Mouse (Mus musculus): ENCODE measurements around the gene Acat3. TPM values are rescaled to one million over a fixed set of nuclear protein-coding genes. Genes with fewer than 3 reads are reported as not detected.

The Acat3 gene
- polyA plus RNA-seq, 1 experiment from 2014 or later, result 0.95 TPM

GRCm38 (mm10) chr17:12925703-12926180 lies 14.7 kb downstream of the Acat3 start:
- H3K36me3 ChIP-seq (ENCODE audit: control insufficient read depth, insufficient read depth, low read length), result peaks cover 42% of the 10 kb centered on the region
- H3K9ac ChIP-seq (ENCODE audit: low read depth, low read length), result no peak overlapping the region
- H3K27me3 ChIP-seq (replicated peaks; ENCODE audit: control insufficient read depth, insufficient read depth, low read length), result no peaks in the 10 kb centered on the region
- H3K27ac ChIP-seq (ENCODE audit: low read depth, low read length), result no peak overlapping the region
- no peak for ATAC-seq
- H3K9me3 ChIP-seq (ENCODE audit: control insufficient read depth, low read length), result no peaks in the 10 kb centered on the region
- H3K4me3 ChIP-seq (ENCODE audit: low read length), result no peak overlapping the region
- WGBS, result 92% methylated on average over 8 of the region's 8 CpGs
- no peaks in the 10 kb centered on the region for H3K4me1 ChIP-seq (ENCODE audit: control insufficient read depth, insufficient read depth, low read depth, low read length)
- H3K4me2 ChIP-seq (ENCODE audit: low read length), result no peak overlapping the region

GRCm38 (mm10) chr17:12925001-12925400 lies 15.4 kb downstream of the Acat3 start:
- 93% methylated on average over 3 of the region's 3 CpGs for WGBS
- Histone ChIP-seq H3K4me2 (ENCODE audit: low read length) (no peak overlapping the region), H3K4me1 (ENCODE audit: control insufficient read depth, insufficient read depth, low read depth, low read length) (no peaks in the 10 kb centered on the region), H3K27ac (ENCODE audit: low read depth, low read length) (no peak overlapping the region), H3K9me3 (ENCODE audit: control insufficient read depth, low read length) (no peaks in the 10 kb centered on the region), H3K4me3 (ENCODE audit: low read length) (no peak overlapping the region), H3K27me3 (replicated peaks; ENCODE audit: control insufficient read depth, insufficient read depth, low read length) (no peaks in the 10 kb centered on the region), H3K9ac (ENCODE audit: low read depth, low read length) (no peak overlapping the region), H3K36me3 (ENCODE audit: control insufficient read depth, insufficient read depth, low read length) (peaks cover 45% of the 10 kb centered on the region)
- ATAC-seq, result no peak

DNA sequence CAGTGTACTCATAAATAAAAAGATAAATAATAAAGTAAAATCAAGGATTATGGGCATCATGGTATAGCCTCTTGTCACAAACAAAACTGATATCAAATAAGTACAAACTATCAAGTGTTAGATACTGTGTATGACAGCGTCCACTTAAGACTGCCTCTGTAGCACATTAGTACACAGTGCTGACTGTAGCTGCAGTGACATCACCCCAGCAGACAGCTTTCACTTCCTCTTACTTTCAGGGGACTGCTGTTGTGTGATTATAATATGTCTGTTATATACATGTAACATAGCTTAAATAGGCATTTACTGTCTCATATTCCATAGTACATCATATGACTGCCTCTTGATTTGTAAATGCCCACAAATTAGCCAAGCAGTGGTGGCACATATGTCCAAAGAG lies 19.3 kb downstream of the Acat3 start:
- Histone ChIP-seq H3K4me3 (ENCODE audit: low read length) (no peak overlapping the region), H3K4me2 (ENCODE audit: low read length) (no peak overlapping the region), H3K27ac (ENCODE audit: low read depth, low read length) (no peak overlapping the region), H3K4me1 (ENCODE audit: control insufficient read depth, insufficient read depth, low read depth, low read length) (peaks cover 6% of the 10 kb centered on the region), H3K36me3 (ENCODE audit: control insufficient read depth, insufficient read depth, low read length) (peaks cover 51% of the 10 kb centered on the region), H3K27me3 (replicated peaks; ENCODE audit: control insufficient read depth, insufficient read depth, low read length) (no peaks in the 10 kb centered on the region), H3K9me3 (ENCODE audit: control insufficient read depth, low read length) (no peaks in the 10 kb centered on the region), H3K9ac (ENCODE audit: low read depth, low read length) (no peak overlapping the region)
- no peak for ATAC-seq
- 89% methylated on average over 1 of the region's 1 CpGs for WGBS

DNA sequence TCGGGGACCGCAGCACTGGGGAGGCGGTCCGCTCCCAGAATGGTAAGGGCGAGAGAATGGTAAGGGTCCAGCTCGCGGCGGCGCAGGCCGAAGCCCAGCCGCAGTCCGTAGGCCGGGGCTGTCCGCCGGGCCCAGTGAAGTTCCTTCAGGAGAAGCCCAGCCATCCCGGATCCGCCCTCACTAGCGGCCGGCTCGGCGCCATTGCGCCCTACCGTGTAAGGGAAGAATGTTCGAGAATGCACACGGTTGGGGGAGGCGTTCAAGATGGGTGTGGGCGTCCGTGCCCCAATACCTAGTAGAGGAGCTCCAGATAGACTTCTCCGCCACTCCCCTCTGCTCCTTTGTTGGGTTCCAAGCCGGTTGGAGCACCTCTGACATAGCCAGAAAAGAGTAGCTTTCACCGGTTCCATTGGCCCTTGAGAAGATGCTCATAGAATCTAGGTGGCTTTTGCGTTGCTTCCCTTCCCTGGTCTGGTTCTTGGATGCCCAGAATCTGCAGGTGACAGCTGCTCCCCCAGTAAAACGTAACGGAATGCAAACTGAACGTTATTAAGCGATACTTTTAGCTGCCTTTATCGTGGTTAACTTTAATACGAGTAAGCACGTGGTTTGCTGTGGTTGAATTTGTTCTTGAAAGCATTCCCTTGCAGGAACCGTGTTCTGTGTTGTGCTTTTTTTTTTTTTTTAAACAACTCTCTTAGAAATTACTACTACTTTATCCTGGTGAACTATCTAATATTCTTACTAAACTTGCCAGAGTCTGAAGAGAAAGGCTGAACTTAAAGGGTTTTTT lies 23.6 kb downstream of the Acat3 start:
- peak; percentile 61; the same call in 1 of the 2 replicates for ATAC-seq
- H3K9ac ChIP-seq (ENCODE audit: low read depth, low read length), result peak overlapping the region; percentile 92
- H3K27me3 ChIP-seq (replicated peaks; ENCODE audit: control insufficient read depth, insufficient read depth, low read length), result no peaks in the 10 kb centered on the region
- WGBS, result under 1% methylated on average over 40 of the region's 40 CpGs
- H3K4me3 ChIP-seq (ENCODE audit: low read length), result peak overlapping the region; percentile 84
- H3K4me1 ChIP-seq (ENCODE audit: control insufficient read depth, insufficient read depth, low read depth, low read length), result peaks cover 12% of the 10 kb centered on the region
- H3K9me3 ChIP-seq (ENCODE audit: control insufficient read depth, low read length), result no peaks in the 10 kb centered on the region
- peak overlapping the region; percentile 85 for H3K27ac ChIP-seq (ENCODE audit: low read depth, low read length)
- H3K4me2 ChIP-seq (ENCODE audit: low read length), result peak overlapping the region; percentile 90
- H3K36me3 ChIP-seq (ENCODE audit: control insufficient read depth, insufficient read depth, low read length), result peaks cover 37% of the 10 kb centered on the region

DNA sequence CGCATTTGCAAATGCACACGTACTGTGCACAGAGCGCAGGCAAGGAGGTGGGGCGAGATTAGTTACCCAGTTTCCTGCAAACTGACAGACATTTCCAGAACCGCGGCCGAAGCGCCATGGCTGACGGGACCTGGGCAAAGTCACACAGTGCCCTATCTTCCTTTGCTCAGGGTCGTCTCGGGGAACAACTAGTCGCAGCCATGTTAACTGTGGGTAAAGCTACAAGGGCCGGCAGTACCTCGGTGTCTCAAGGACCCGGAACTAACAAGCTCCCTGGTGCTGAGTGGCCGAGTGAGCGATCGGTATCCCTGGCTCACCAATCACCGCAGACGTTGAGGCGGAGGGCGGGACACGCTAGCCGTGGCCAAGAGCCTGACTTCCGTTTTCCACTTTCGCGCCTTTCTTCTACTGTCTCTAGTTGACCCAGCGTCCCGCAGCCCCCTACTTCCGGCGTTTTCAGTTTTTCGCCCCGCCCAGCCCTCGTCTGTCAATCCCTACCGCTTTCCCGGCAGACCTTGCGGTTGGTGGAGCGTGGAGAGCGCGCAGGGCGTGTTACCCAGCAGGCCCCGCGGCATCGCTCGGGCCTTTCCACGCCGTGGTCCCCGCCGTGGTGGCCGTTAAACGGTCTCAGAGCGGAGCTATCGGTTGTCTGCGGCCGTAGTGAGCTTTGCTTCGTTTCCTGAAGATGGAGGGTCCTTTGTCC lies 24.4 kb downstream of the Acat3 start, which contains the start of gene Mrpl18:
TSS of gene Mrpl18 (minus strand) at position 465 of the 703 bp plus-strand sequence.
- Histone ChIP-seq H3K4me1 (ENCODE audit: control insufficient read depth, insufficient read depth, low read depth, low read length) (peaks cover 12% of the 10 kb centered on the region), H3K4me3 (ENCODE audit: low read length) (peak within 1 kb of the TSS; percentile 84), H3K4me2 (ENCODE audit: low read length) (peak within 1 kb of the TSS; percentile 91), H3K9me3 (ENCODE audit: control insufficient read depth, low read length) (no peaks in the 10 kb centered on the region), H3K9ac (ENCODE audit: low read depth, low read length) (peak within 1 kb of the TSS; percentile 92), H3K27me3 (replicated peaks; ENCODE audit: control insufficient read depth, insufficient read depth, low read length) (no peaks in the 10 kb centered on the region), H3K36me3 (ENCODE audit: control insufficient read depth, insufficient read depth, low read length) (peaks cover 35% of the 10 kb centered on the region), H3K27ac (ENCODE audit: low read depth, low read length) (peak within 1 kb of the TSS; percentile 85)
- peak; percentile 99 for ATAC-seq
- WGBS, result under 1% methylated on average over 51 of the region's 56 CpGs

DNA sequence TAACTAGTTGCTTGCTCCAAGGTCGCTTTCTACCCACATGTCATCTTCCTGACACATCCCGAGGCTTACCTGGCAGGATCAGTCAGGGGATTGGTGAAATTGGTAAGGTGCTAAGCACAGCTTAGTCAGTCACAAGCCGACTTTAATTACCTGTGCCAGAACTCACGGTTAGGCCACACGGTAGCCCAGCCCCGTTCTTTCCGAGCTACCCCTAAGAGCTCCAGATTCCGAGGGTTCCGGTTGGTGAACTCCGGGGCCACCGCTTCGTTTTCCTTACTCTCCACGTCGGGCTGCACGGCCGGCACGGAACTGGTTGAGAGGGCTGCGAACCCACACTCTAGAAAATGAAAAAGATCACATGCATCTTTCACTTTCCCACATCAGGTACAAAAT lies 24.9 kb downstream of the Acat3 start, which contains the start of gene Tcp1:
TSS of gene Tcp1 (plus strand) at position 214 of the 393 bp plus-strand sequence.
- peak within 1 kb of the TSS; percentile 85 for H3K27ac ChIP-seq (ENCODE audit: low read depth, low read length)
- WGBS, result 2% methylated on average over 18 of the region's 18 CpGs
- no peaks in the 10 kb centered on the region for H3K27me3 ChIP-seq (replicated peaks; ENCODE audit: control insufficient read depth, insufficient read depth, low read length)
- no peaks in the 10 kb centered on the region for H3K9me3 ChIP-seq (ENCODE audit: control insufficient read depth, low read length)
- H3K4me3 ChIP-seq (ENCODE audit: low read length), result peak within 1 kb of the TSS; percentile 84
- H3K36me3 ChIP-seq (ENCODE audit: control insufficient read depth, insufficient read depth, low read length), result peaks cover 35% of the 10 kb centered on the region
- ATAC-seq, result 0 out of 2 replicates have a peak, but pooled peaks have one; percentile 1
- peak within 1 kb of the TSS; percentile 92 for H3K9ac ChIP-seq (ENCODE audit: low read depth, low read length)
- H3K4me1 ChIP-seq (ENCODE audit: control insufficient read depth, insufficient read depth, low read depth, low read length), result peaks cover 12% of the 10 kb centered on the region
- peak within 1 kb of the TSS; percentile 91 for H3K4me2 ChIP-seq (ENCODE audit: low read length)

DNA sequence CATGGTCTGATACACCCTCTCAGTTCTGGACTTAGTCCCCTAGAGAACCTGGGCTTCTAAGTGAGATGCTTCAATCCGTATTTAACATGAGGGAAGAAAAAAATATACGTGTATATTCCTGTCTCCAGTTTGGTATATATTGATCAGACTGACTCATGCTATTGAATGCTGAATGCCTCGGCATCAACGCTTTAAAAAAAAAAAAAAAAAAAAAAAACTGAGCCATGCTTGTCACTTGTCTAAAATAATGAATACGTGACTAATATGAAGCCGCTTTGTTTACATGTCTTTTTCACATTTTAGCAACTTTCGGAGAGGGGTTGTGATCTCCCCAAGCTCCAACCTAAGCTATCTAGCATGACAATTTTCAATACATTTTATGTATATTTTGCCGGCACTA lies 30.0 kb downstream of the Acat3 start:
- 90% methylated on average over 8 of the region's 8 CpGs for whole genome bisulfite sequencing
- Histone ChIP-seq H3K4me3 (ENCODE audit: low read length) (no peak overlapping the region), H3K27ac (ENCODE audit: low read depth, low read length) (no peak overlapping the region), H3K36me3 (ENCODE audit: control insufficient read depth, insufficient read depth, low read length) (peaks cover 25% of the 10 kb centered on the region), H3K4me2 (ENCODE audit: low read length) (no peak overlapping the region), H3K9me3 (ENCODE audit: control insufficient read depth, low read length) (no peaks in the 10 kb centered on the region), H3K9ac (ENCODE audit: low read depth, low read length) (no peak overlapping the region), H3K4me1 (ENCODE audit: control insufficient read depth, insufficient read depth, low read depth, low read length) (peaks cover 5% of the 10 kb centered on the region), H3K27me3 (replicated peaks; ENCODE audit: control insufficient read depth, insufficient read depth, low read length) (no peaks in the 10 kb centered on the region)
- no peak for ATAC-seq

- Histone ChIP-seq H3K4me2 (ENCODE audit: low read length) (no peak within 1 kb of the TSS), H3K27ac (ENCODE audit: low read depth, low read length) (no peak within 1 kb of the TSS), H3K4me3 (ENCODE audit: low read length) (no peak within 1 kb of the TSS), H3K36me3 (ENCODE audit: control insufficient read depth, insufficient read depth, low read length) (peaks cover 29% of the 10 kb centered on the region), H3K27me3 (replicated peaks; ENCODE audit: control insufficient read depth, insufficient read depth, low read length) (no peaks in the 10 kb centered on the region), H3K4me1 (ENCODE audit: control insufficient read depth, insufficient read depth, low read depth, low read length) (no peaks in the 10 kb centered on the region), H3K9ac (ENCODE audit: low read depth, low read length) (no peak within 1 kb of the TSS), H3K9me3 (ENCODE audit: control insufficient read depth, low read length) (no peaks in the 10 kb centered on the region)
- ATAC-seq, result no peak
- WGBS, result 82% methylated on average over 35 of the region's 35 CpGs
Observed at GRCm38 (mm10) chr17:12909361-12910280, 30.8 kb downstream of the Acat3 start, which contains the start of gene Pnldc1. Gene Pnldc1 (minus strand): TSS chr17:12910230.
